In genomic region chr1:133213901-133214300, GRCm38 (mm10) we compare ENCODE assay signal across 19 mouse cellular contexts. TPM values are rescaled to one million over a fixed set of nuclear protein-coding genes. Genes with fewer than 3 reads are reported as not detected.
A peak's percentile ranks its signal among the peaks of the same experiment; 100 is the strongest.
DNase-seq lines count a peak whose midpoint lies in the region; ATAC-seq and TF ChIP-seq lines count a peak whose summit lies in the region.
"Had no signal": no experiment of that assay in that cellular context is flagged by ENCODE, and none has a peak within 500 bp of the region (broad histone marks: within the 10 kb centered on the region; RNA-seq: fewer than 3 reads in every experiment).

No protein-coding gene starts in this region.

- TF ChIP-seq CTCF in Patski (IDR thresholded peaks at IDR 0.05): no peak
- TF ChIP-seq CTCF in intestine, postnatal 0 days (IDR thresholded peaks at IDR 0.05; ENCODE audit: low read depth): no peak

- H3K4me3 ChIP-seq in kidney, embryonic 14.5 days (ENCODE audit: low read length): no peak overlapping the region
- no peak overlapping the region for H3K4me3 ChIP-seq in intestine, postnatal 0 days (ENCODE audit: low read depth, low read length)
- no peak overlapping the region for H3K4me3 ChIP-seq in limb, embryonic 10.5 days
- H3K4me3 ChIP-seq: embryonic facial prominence, embryonic 15.5 days; forebrain, embryonic 13.5 days; hindbrain, embryonic 13.5 days; left cerebral cortex, adult 2 months; limb, embryonic 13.5 days; lung, embryonic 15.5 days; megakaryocyte, embryonic 14.5 days had no signal

- no peaks in the 10 kb centered on the region for H3K9me3 ChIP-seq in kidney, embryonic 14.5 days (ENCODE audit: control insufficient read depth, low read length)
- no peaks in the 10 kb centered on the region for H3K9me3 ChIP-seq in intestine, postnatal 0 days (ENCODE audit: control insufficient read depth)
- H3K9me3 ChIP-seq in limb, embryonic 10.5 days (replicated peaks): no peaks in the 10 kb centered on the region
- H3K9me3 ChIP-seq: embryonic facial prominence, embryonic 15.5 days; forebrain, embryonic 13.5 days; hindbrain, embryonic 13.5 days; limb, embryonic 13.5 days; lung, embryonic 15.5 days; megakaryocyte, embryonic 14.5 days had no signal

- CTCF ChIA-PET in Patski (lab: Charles Lee): no interaction called here

- no peaks in the 10 kb centered on the region for H3K36me3 ChIP-seq in kidney, embryonic 14.5 days (ENCODE audit: control insufficient read depth, insufficient read depth, low read length)
- H3K36me3 ChIP-seq in intestine, postnatal 0 days (ENCODE audit: control insufficient read depth, insufficient read depth): no peaks in the 10 kb centered on the region
- H3K36me3 ChIP-seq in limb, embryonic 10.5 days: no peaks in the 10 kb centered on the region
- H3K36me3 ChIP-seq: embryonic facial prominence, embryonic 15.5 days; hindbrain, embryonic 13.5 days; limb, embryonic 13.5 days; lung, embryonic 15.5 days had no signal

- H3K4me2 ChIP-seq in kidney, embryonic 14.5 days (replicated peaks; ENCODE audit: low read depth, low read length): no peak overlapping the region
- peak overlapping the region; percentile 43 for H3K4me2 ChIP-seq in intestine, postnatal 0 days (replicated peaks; ENCODE audit: low read depth)
- H3K4me2 ChIP-seq: embryonic facial prominence, embryonic 15.5 days; forebrain, embryonic 13.5 days; hindbrain, embryonic 13.5 days; limb, embryonic 13.5 days; lung, embryonic 15.5 days had no signal

- no peaks in the 10 kb centered on the region; the same call in 1 of the 2 replicates for H3K4me1 ChIP-seq in kidney, embryonic 14.5 days (ENCODE audit: control insufficient read depth, insufficient read depth, low read length)
- H3K4me1 ChIP-seq in intestine, postnatal 0 days (replicated peaks; ENCODE audit: control insufficient read depth, insufficient read depth, low read length): peaks cover 20% of the 10 kb centered on the region; the same call in 1 of the 2 replicates
- H3K4me1 ChIP-seq in limb, embryonic 10.5 days: peaks cover 74% of the 10 kb centered on the region

- H3K27me3 ChIP-seq in kidney, embryonic 14.5 days (ENCODE audit: control insufficient read depth, insufficient read depth, low read length): no peaks in the 10 kb centered on the region
- H3K27me3 ChIP-seq in Patski: no peaks in the 10 kb centered on the region
- H3K27me3 ChIP-seq in intestine, postnatal 0 days (replicated peaks; ENCODE audit: control insufficient read depth, insufficient read depth, low read length): no peaks in the 10 kb centered on the region
- H3K27me3 ChIP-seq in limb, embryonic 10.5 days (ENCODE audit: low read depth, poor library complexity, severe bottlenecking): peaks cover 52% of the 10 kb centered on the region
- H3K27me3 ChIP-seq: hindbrain, embryonic 13.5 days had no signal

- POLR2A ChIA-PET in Patski (lab: Charles Lee): interaction anchor here (0.6 kb wide), 1 partner anchor 28 kb away, joined by 5 read pairs; no protein-coding TSS in a partner anchor

- H3K27ac ChIP-seq in kidney, embryonic 14.5 days (ENCODE audit: low read depth, low read length): no peak overlapping the region
- H3K27ac ChIP-seq in intestine, postnatal 0 days (ENCODE audit: low read depth, low read length): peak overlapping the region; percentile 79
- peak overlapping the region; percentile 50 for H3K27ac ChIP-seq in limb, embryonic 10.5 days
- H3K27ac ChIP-seq: embryonic facial prominence, embryonic 15.5 days; forebrain, embryonic 13.5 days; left cerebral cortex, adult 2 months; limb, embryonic 13.5 days; lung, embryonic 15.5 days had no signal

- in situ Hi-C loops in Patski (cut with MboI; ENCODE audit: low pct_unique_long_range_greater_than_20kb): loop anchor here (25.0 kb wide), 1 partner anchor 873 kb away; the partner anchor contains the start of gene Btg2

- ATAC-seq in kidney, embryonic 14.5 days (ENCODE audit: low FRiP score, low TSS enrichment): no peak
- peak; percentile 84 for ATAC-seq in Patski
- ATAC-seq in intestine, postnatal 0 days: peak; percentile 91
- ATAC-seq: forebrain, embryonic 13.5 days had no signal

- peak; percentile 80 for DNase-seq in kidney, adult 11 months
- peak; percentile 94 for DNase-seq in Patski (ENCODE audit: low read depth, low spot score)
- no peak for DNase-seq in limb, embryonic 10.5 days (ENCODE audit: low spot score)
- DNase-seq in adrenal gland, adult 18-20 months (ENCODE audit: low spot score in 2 of 2): no peak
- DNase-seq in cerebellum, adult 9-10 months: no peak
- DNase-seq: adrenal gland, postnatal 10 days; cerebellum, adult 8-10 months; heart, adult 18-20 months; right cerebral cortex, postnatal 4 days; thymus, postnatal 14 days had no signal

- WGBS in kidney, embryonic 14.5 days: 92% methylated on average over 4 of the region's 4 CpGs
- 78% methylated on average over 4 of the region's 4 CpGs for WGBS in intestine, postnatal 0 days
- 94% methylated on average over 4 of the region's 4 CpGs for WGBS in limb, embryonic 10.5 days

- H3K9ac ChIP-seq in kidney, embryonic 14.5 days (ENCODE audit: low read depth, low read length): no peak overlapping the region
- no peak overlapping the region for H3K9ac ChIP-seq in intestine, postnatal 0 days (ENCODE audit: low read depth, low read length)
- H3K9ac ChIP-seq: embryonic facial prominence, embryonic 15.5 days; forebrain, embryonic 13.5 days; hindbrain, embryonic 13.5 days; limb, embryonic 13.5 days; lung, embryonic 15.5 days had no signal

RNA-seq across cellular contexts. Expression of gene Plekha6, which starts 49.9 kb away (rescaled TPM):
- polyA plus RNA-seq in kidney, embryonic 14.5 days (2014; fragmentation: Nextera tagmentation; extraction: Ambion mirVana): 3.3 and 6.1 TPM in 2 replicates
- 17.6 TPM for polyA plus RNA-seq in Patski (2021)
- 7.5 and 8.0 TPM in 2 replicates for polyA plus RNA-seq in intestine, postnatal 0 days (2015; fragmentation: Nextera tagmentation; extraction: Ambion mirVana)
- 1.4 and 2.3 TPM in 2 replicates for polyA plus RNA-seq in limb, embryonic 10.5 days (2016; fragmentation: Nextera tagmentation; extraction: Ambion mirVana)
- 10 to 100 TPM in 1 of 2 experiments, 1 to 10 TPM in 1; 9.0 to 17.9 TPM for total RNA-seq in adrenal gland, adult 18-20 months (2021)

Comparison
In these comparisons a context has a peak if more than half of its experiments do, and no peak if none do; other contexts are left out.
1. DNase-seq: peak in kidney, adult 11 months (single experiment) and Patski (single experiment); none in limb, embryonic 10.5 days (single experiment), adrenal gland, adult 18-20 months (0 of 2) and cerebellum, adult 9-10 months (single experiment).